Mouse (Mus musculus) forebrain, embryonic 15.5 days (tissue): ENCODE data around the gene Mbnl2. TPM values are rescaled to one million over a fixed set of nuclear protein-coding genes. Genes with fewer than 3 reads are reported as not detected.

ENCODE experiments used
- ATAC-seq: fragments of 200-750 bp; cut with Nextera tagmentation; replicated peaks from 2 replicates; pipeline ENCODE4 v1.8.0; 2017; ENCODE audit warnings: mild to moderate bottlenecking, moderate TSS enrichment, moderate library complexity
- H3K27ac ChIP-seq: fragments of 300-500 bp; sonication (generic); replicated peaks from 2 replicates; pipeline ENCODE4 v1.5.1; 2015; ENCODE audit warnings: mild to moderate bottlenecking, inconsistent platforms
- H3K27me3 ChIP-seq: fragments of 300-500 bp; sonication (generic); 2 replicates; pipeline ENCODE4 v1.6.1; 2015; ENCODE audit warnings: inconsistent platforms
- H3K36me3 ChIP-seq: fragments of 300-500 bp; sonication (generic); 2 replicates; pipeline ENCODE4 v1.6.1; 2015; ENCODE audit warnings: mild to moderate bottlenecking, inconsistent platforms
- H3K4me1 ChIP-seq: fragments of 300-500 bp; sonication (generic); 2 replicates; pipeline ENCODE4 v1.6.1; 2015; ENCODE audit warnings: inconsistent platforms
- H3K4me2 ChIP-seq: fragments of 300-500 bp; sonication (generic); replicated peaks from 2 replicates; pipeline ENCODE4 v1.6.1; 2015; ENCODE audit warnings: mild to moderate bottlenecking, inconsistent platforms
- H3K4me3 ChIP-seq: fragments of 300-500 bp; sonication (generic); 2 replicates; pipeline ENCODE4 v1.5.1; 2015; ENCODE audit warnings: mild to moderate bottlenecking, inconsistent platforms
- H3K9ac ChIP-seq: fragments of 300-500 bp; sonication (generic); replicated peaks from 2 replicates; pipeline ENCODE4 v1.6.1; 2015; ENCODE audit warnings: mild to moderate bottlenecking, inconsistent platforms
- H3K9me3 ChIP-seq: fragments of 300-500 bp; sonication (generic); 2 replicates; pipeline ENCODE4 v1.6.1; 2016; ENCODE audit warnings: inconsistent platforms
- WGBS: fragments of 180-500 bp; shearing (Covaris S2); methylation state at CpG from one replicate; pipeline ENCODE4 v1.1.7; 2015; ENCODE audit warnings: mixed read lengths; 5-methylcytosine and 5-hydroxymethylcytosine counted together
- polyA plus RNA-seq: library from polyadenylated mRNA; unstranded; fragments of >200 nt; fragmentation: Nextera tagmentation; extraction: Ambion mirVana; gene quantifications from 2 replicates; pipeline ENCODE4 v1.2.1, GENCODE M21; 2015

Gene Mbnl2
- polyA plus RNA-seq, 1 experiment from 2014 or later = 22.2 TPM

GRCm38 (mm10) chr14:120338706-120339105 lies 63.2 kb downstream of the Mbnl2 start:
- no peak overlapping the region for H3K4me2 ChIP-seq
- ATAC-seq = no peak
- no peaks in the 10 kb centered on the region for H3K9me3 ChIP-seq
- H3K36me3 ChIP-seq = no peaks in the 10 kb centered on the region
- H3K27ac ChIP-seq = no peak overlapping the region
- 81% methylated on average over 3 of the region's 3 CpGs for WGBS
- peaks cover 16% of the 10 kb centered on the region; the same call in 1 of the 2 replicates for H3K4me1 ChIP-seq
- H3K9ac ChIP-seq = no peak overlapping the region
- H3K27me3 ChIP-seq = no peaks in the 10 kb centered on the region
- H3K4me3 ChIP-seq = no peak overlapping the region

- 93% methylated on average over 6 of the region's 6 CpGs for WGBS
These were observed 66.4 kb downstream of the Mbnl2 start for GRCm38 (mm10) chr14:120341912-120342311.

GRCm38 (mm10) chr14:120342321-120342720 lies 66.9 kb downstream of the Mbnl2 start:
- Histone ChIP-seq H3K9me3 (no peaks in the 10 kb centered on the region), H3K27me3 (no peaks in the 10 kb centered on the region), H3K27ac (no peak overlapping the region), H3K4me2 (no peak overlapping the region), H3K9ac (no peak overlapping the region), H3K36me3 (no peaks in the 10 kb centered on the region), H3K4me3 (no peak overlapping the region), H3K4me1 (peaks cover 8% of the 10 kb centered on the region; the same call in 1 of the 2 replicates)
- ATAC-seq = no peak
- WGBS = 89% methylated on average over 7 of the region's 7 CpGs

More at GRCm38 (mm10) chr14:120341912-120342311, 66.4 kb downstream of the Mbnl2 start:
- Histone ChIP-seq H3K27ac (no peak overlapping the region), H3K27me3 (no peaks in the 10 kb centered on the region), H3K9ac (no peak overlapping the region), H3K4me2 (no peak overlapping the region), H3K36me3 (no peaks in the 10 kb centered on the region), H3K9me3 (no peaks in the 10 kb centered on the region), H3K4me3 (no peak overlapping the region), H3K4me1 (peaks cover 8% of the 10 kb centered on the region; the same call in 1 of the 2 replicates)
- no peak for ATAC-seq

- no peak overlapping the region for H3K4me2 ChIP-seq
- no peaks in the 10 kb centered on the region for H3K4me1 ChIP-seq
- H3K27ac ChIP-seq = no peak overlapping the region
- 93% methylated on average over 4 of the region's 4 CpGs for WGBS
- H3K9me3 ChIP-seq = no peaks in the 10 kb centered on the region
- ATAC-seq = no peak
- H3K36me3 ChIP-seq = no peaks in the 10 kb centered on the region
- H3K9ac ChIP-seq = no peak overlapping the region
- H3K4me3 ChIP-seq = no peak overlapping the region
- H3K27me3 ChIP-seq = no peaks in the 10 kb centered on the region
These were observed 69.2 kb downstream of the Mbnl2 start for GRCm38 (mm10) chr14:120344641-120345040.

GRCm38 (mm10) chr14:120347410-120348315 lies 72.2 kb downstream of the Mbnl2 start:
- Histone ChIP-seq H3K27me3 (no peaks in the 10 kb centered on the region), H3K4me2 (no peak overlapping the region), H3K9me3 (no peaks in the 10 kb centered on the region), H3K27ac (no peak overlapping the region), H3K36me3 (no peaks in the 10 kb centered on the region), H3K4me1 (no peaks in the 10 kb centered on the region), H3K4me3 (no peak overlapping the region), H3K9ac (no peak overlapping the region)
- ATAC-seq = no peak
- WGBS = 87% methylated on average over 11 of the region's 11 CpGs

GRCm38 (mm10) chr14:120349332-120349731 lies 73.9 kb downstream of the Mbnl2 start:
- Histone ChIP-seq H3K4me1 (no peaks in the 10 kb centered on the region), H3K9me3 (no peaks in the 10 kb centered on the region), H3K4me2 (no peak overlapping the region), H3K4me3 (no peak overlapping the region), H3K27me3 (no peaks in the 10 kb centered on the region), H3K36me3 (no peaks in the 10 kb centered on the region), H3K27ac (no peak overlapping the region), H3K9ac (no peak overlapping the region)
- ATAC-seq = no peak
- 78% methylated on average over 4 of the region's 4 CpGs for WGBS

GRCm38 (mm10) chr14:120352136-120352843 lies 76.8 kb downstream of the Mbnl2 start:
- no peak for ATAC-seq
- Histone ChIP-seq H3K9me3 (no peaks in the 10 kb centered on the region), H3K9ac (no peak overlapping the region), H3K36me3 (no peaks in the 10 kb centered on the region), H3K4me1 (peaks cover 15% of the 10 kb centered on the region), H3K27me3 (no peaks in the 10 kb centered on the region), H3K4me2 (no peak overlapping the region), H3K4me3 (no peak overlapping the region), H3K27ac (no peak overlapping the region)
- 83% methylated on average over 14 of the region's 14 CpGs for WGBS

- H3K4me3 ChIP-seq = no peak overlapping the region
- no peaks in the 10 kb centered on the region for H3K27me3 ChIP-seq
- no peak overlapping the region for H3K4me2 ChIP-seq
- no peaks in the 10 kb centered on the region for H3K9me3 ChIP-seq
- 65% methylated on average over 11 of the region's 11 CpGs for WGBS
- no peak for ATAC-seq
- H3K27ac ChIP-seq = no peak overlapping the region; the same call in 1 of the 2 replicates
- no peaks in the 10 kb centered on the region for H3K36me3 ChIP-seq
- no peak overlapping the region for H3K9ac ChIP-seq
- H3K4me1 ChIP-seq = peaks cover 15% of the 10 kb centered on the region
These were observed 77.7 kb downstream of the Mbnl2 start for GRCm38 (mm10) chr14:120353211-120353610.

GRCm38 (mm10) chr14:120354595-120354994 lies 79.1 kb downstream of the Mbnl2 start:
- no peak for ATAC-seq

GRCm38 (mm10) chr14:120355040-120355741 lies 79.7 kb downstream of the Mbnl2 start:
- ATAC-seq = peak; percentile 95

More at GRCm38 (mm10) chr14:120354595-120354994, 79.1 kb downstream of the Mbnl2 start:
- H3K27me3 ChIP-seq = no peaks in the 10 kb centered on the region
- H3K4me2 ChIP-seq = no peak overlapping the region
- H3K9ac ChIP-seq = no peak overlapping the region
- peaks cover 15% of the 10 kb centered on the region for H3K4me1 ChIP-seq
- H3K27ac ChIP-seq = no peak overlapping the region
- H3K36me3 ChIP-seq = no peaks in the 10 kb centered on the region
- WGBS = 56% methylated on average over 6 of the region's 6 CpGs
- H3K4me3 ChIP-seq = no peak overlapping the region
- H3K9me3 ChIP-seq = no peaks in the 10 kb centered on the region

GRCm38 (mm10) chr14:120355742-120356440 lies 80.4 kb downstream of the Mbnl2 start:
- 71% methylated on average over 10 of the region's 10 CpGs for WGBS
- no peak for ATAC-seq
- peaks cover 15% of the 10 kb centered on the region for H3K4me1 ChIP-seq
- peak overlapping the region; percentile 27; the same call in 1 of the 2 replicates for H3K4me2 ChIP-seq
- no peaks in the 10 kb centered on the region for H3K36me3 ChIP-seq
- no peak overlapping the region for H3K4me3 ChIP-seq
- no peaks in the 10 kb centered on the region for H3K27me3 ChIP-seq
- H3K9ac ChIP-seq = no peak overlapping the region
- peak overlapping the region; percentile 67 for H3K27ac ChIP-seq
- no peaks in the 10 kb centered on the region for H3K9me3 ChIP-seq

More at GRCm38 (mm10) chr14:120355040-120355741, 79.7 kb downstream of the Mbnl2 start:
- no peaks in the 10 kb centered on the region for H3K9me3 ChIP-seq
- peaks cover 15% of the 10 kb centered on the region for H3K4me1 ChIP-seq
- H3K9ac ChIP-seq = no peak overlapping the region
- WGBS = 3% methylated on average over 14 of the region's 14 CpGs
- H3K4me3 ChIP-seq = no peak overlapping the region
- peak overlapping the region; percentile 67 for H3K27ac ChIP-seq
- H3K4me2 ChIP-seq = peak overlapping the region; percentile 27
- no peaks in the 10 kb centered on the region for H3K36me3 ChIP-seq
- H3K27me3 ChIP-seq = no peaks in the 10 kb centered on the region
